Mouse (Mus musculus) left cerebral cortex, adult 11 months (tissue): ENCODE data around the gene Ccdc83.
A peak's percentile ranks its signal among the peaks of the same experiment; 100 is the strongest.
"Not testable (repeated sequence)": the region's sequence is repeated elsewhere in the genome, so short reads cannot be mapped to it uniquely, and the experiment has no call there.

Experiments
- DNase-seq: peaks from one replicate; pipeline ENCODE4 v3.0.0; 2022; ENCODE audit warnings: low spot score

Ccdc83 gene

GRCm38 (mm10) chr7:90259899-90260298 lies 5.7 kb downstream of the Ccdc83 start:
- no peak for DNase-seq

- DNase-seq, result no peak
Measured at GRCm38 (mm10) chr7:90258701-90259100, 6.9 kb downstream of the Ccdc83 start.

GRCm38 (mm10) chr7:90252946-90253345 lies 12.6 kb downstream of the Ccdc83 start:
- DNase-seq, result no peak

DNA sequence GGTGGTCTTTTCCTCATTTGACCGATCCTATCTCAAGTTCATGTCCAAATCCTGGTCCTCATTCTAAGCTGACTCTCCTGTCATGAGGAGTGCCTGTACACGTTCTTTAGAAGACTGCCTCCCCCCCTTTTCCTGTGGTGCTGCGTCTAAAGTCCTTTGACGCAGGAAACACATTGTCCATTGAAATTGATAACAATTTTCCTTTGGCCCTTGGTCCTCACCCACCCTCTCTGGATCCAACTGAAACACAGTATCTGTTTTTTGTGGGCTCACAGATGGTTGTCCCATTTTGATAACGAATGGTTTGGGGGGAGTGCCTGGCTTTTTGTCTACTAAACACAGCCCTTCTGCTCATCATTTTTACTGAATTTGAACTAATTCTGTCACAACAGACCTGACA lies 21.9 kb downstream of the Ccdc83 start:
- DNase-seq, result no peak

GRCm38 (mm10) chr7:90243151-90243550 lies 22.4 kb downstream of the Ccdc83 start:
- no peak for DNase-seq

DNA sequence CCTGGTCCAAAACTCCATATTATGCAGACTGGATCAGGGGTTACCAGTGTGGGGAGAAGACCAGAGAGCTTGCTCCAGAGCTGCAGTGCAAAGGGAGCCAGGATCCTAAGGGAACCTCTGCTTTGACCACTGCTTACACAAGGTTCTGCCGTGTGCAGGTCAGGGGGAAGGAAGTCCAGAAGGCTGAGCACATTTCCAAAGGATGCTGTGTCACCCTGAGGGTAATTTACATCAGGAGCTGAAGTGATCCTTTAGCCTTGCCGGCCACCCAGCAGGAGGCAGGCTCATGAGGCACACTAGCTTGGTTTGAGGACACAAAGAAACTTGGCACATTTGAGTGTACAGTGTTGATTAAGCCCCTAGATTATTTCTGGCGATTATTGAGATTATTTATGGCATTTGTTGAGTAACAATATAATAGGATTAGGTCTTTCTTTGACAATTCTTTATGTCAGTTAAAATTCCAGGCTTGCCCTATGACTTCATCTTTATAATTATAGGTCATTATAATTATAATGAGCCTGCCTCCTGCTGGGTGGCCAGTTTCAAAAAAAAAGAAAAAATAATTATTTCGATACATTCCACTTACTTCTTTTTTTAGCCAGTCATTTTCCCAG lies 29.2 kb downstream of the Ccdc83 start:
- no peak for DNase-seq

DNA sequence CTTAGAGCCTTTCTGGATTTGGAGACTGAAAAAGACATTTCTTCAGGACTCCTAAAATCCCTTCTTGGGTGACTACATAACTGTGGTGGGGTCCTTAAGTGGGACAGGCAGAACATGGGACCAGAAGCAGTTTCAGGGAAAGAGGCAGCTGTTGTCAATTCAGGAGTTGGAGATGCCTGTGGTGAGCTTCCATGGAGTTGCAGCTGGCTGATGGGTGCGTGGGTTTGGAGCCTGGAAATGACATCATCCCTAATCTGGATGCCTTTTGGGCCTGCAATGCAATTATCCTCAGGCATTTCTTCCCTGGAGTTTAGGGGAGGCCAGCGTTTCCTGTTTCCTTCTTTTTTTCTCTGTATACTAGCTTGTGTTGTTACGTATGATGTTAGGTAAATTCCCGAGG lies 31.7 kb downstream of the Ccdc83 start:
- no peak for DNase-seq

GRCm38 (mm10) chr7:90231431-90231830 lies 34.1 kb downstream of the Ccdc83 start:
- DNase-seq, result no peak

DNA sequence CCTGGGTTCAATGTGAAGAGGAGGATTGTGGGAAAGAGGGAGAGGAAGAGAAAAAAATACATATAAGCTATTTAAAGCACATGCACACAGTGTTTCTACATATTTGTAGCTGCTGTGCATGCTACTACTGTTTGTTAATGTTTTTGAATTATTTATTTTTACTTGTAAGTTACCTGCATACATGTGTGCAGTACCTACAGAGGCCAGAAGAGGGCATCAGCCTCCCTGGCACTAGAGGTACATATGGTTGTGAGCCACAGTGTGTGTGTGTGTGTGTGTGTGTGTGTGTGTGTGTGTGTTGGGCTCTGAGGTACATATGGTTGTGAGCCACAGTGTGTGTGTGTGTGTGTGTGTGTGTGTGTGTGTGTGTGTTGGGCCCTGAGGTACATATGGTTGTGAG lies 36.7 kb downstream of the Ccdc83 start:
- DNase-seq, result not testable (repeated sequence)

DNA sequence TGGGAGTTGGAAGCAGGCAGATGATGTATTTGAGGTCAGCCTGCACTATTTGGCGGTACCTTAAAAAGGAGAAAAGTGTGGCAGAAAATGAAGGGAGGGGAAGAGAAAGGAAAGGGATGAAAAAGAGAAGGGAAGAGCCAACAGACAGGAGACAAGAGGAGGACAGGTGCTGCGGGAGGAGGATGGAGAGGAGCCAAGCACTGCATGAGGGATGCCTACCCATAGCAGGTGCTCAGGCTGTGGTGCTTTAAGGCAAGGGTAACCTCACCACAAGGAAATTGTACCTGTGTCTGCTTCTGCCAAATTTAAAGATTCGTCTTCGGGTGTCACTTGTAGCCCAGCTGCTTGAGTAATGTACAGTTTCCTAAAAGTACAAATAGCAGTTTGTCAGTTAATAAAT lies 37.5 kb downstream of the Ccdc83 start:
- DNase-seq, result no peak

GRCm38 (mm10) chr7:90221487-90221886 lies 44.1 kb downstream of the Ccdc83 start:
- no peak for DNase-seq

DNA sequence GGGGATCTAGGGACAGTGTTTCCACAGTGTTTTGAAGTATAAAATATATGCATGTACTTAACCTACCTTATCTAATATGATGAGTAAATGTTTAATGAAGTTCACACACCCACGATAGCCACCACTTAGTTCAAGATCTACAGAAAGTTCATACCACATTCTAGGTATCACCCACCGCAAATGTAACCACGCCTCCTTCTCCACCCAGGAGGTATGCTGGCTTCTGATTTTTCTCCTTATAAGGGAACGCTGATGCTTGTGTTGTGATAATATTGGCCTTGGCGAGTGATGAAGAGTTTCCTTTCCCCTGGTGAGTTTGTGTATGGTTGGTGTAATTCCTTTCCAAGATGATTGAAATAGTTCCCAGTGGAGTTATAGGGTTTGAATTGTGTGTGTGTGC lies 47.5 kb downstream of the Ccdc83 start:
- no peak for DNase-seq

- peak; percentile 44 for DNase-seq
Measured at GRCm38 (mm10) chr7:90216511-90216910, 49.1 kb downstream of the Ccdc83 start.

GRCm38 (mm10) chr7:90210947-90211346 lies 54.6 kb downstream of the Ccdc83 start:
- DNase-seq, result no peak

- DNase-seq, result no peak
Measured at GRCm38 (mm10) chr7:90210116-90210515, 55.5 kb downstream of the Ccdc83 start.

DNA sequence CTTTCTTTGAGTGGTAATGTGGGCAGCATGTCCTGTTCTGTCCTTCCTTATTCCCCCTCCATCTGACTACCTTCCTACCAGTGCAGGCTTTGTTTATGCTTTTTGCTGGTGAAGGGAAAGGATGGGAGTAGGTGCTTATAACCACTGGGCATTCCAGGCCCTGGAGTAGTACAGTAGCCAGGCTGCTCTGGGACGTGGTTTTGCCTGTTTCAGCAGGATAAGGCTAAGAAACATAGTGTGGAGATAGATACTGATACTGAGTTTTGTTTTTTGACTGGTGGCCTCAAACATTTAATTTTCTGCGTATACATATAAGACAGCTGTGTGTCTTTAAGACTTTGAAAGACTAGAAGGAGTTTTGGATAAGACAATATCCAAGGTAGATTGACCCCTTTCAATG lies 61.7 kb downstream of the Ccdc83 start:
- no peak for DNase-seq

DNA sequence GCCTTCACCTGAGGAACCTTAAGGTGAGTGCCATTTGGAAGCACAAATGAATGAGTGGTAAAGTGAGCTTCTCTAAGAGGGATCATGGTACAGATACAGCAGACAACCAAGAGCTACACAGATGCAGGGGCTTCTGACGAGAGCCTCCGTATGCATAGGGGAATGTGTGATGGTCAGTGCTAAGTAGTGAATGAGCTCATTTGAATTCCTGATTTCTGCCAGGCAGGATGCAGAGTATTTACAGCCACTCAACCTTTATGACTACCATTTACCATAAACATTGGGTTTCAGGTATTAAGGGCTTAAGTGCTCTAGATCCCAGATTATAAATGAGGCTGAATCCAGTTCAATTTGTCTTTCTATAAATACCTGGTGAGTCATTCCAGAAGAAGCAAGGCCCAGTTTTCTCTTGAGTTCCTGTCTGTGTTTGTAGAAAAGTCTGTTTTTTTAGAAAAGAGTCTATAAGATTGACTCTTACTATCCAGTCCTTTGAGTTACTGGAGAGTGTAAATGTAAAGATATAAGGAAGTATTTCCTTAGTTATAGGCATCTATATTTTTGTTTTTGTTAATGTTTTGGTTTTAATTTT lies 63.6 kb downstream of the Ccdc83 start:
- no peak for DNase-seq

DNA sequence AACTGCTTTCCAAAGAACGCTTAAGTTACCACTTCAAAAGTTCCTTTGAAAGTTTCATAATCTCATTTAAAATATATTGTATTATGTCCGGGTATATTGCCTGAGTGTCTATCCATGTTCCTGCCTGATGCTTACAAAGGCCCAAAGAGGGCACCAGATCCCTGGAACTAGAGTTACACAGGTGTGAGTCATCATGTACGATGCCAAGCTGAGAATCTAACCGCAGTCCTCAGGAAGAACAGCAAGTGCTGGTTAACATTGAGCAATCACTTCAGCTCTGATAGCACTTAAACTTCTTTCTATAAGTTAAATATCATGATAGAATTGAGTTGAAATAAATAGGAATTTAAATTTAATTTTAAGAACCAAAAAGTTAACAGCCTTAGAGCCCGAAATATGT lies 65.3 kb downstream of the Ccdc83 start:
- DNase-seq, result no peak

DNA sequence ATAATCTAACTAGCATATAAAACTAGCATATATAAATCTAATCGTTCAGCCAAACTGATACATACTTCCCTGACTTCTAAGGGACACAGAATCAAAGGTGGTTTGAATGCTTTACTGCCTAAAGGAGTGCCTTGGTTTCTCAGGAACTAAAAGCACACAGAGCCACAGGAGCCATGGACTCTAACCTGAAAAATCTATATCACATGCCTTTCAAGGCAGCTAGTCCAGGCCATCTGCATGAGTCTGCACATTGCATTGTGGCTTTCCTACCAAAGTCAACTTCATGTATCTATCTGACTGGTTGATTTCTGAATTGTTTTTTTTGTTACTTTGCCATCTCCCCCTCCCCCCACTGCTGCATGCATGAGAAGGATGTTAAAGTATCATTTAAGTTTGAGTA lies 84.9 kb downstream of the Ccdc83 start:
- DNase-seq, result no peak

DNA sequence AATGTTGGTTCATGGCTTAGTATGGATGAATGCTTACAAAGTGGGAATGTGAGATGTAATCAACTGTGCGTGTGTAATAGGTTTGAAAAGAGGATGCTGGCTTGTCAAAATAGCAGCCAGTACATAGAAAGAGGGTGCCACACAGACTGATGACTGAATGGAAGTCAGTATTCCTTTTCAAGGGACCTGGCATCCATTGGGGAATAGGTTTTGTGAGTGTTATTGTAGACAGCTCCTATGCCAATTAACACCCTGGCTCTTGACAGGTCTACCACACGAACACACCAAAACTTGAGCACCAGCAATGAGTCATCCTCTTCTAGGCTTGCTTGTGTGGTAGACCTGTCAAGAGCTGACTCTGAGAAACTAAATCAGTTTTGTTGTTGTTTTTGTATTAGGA lies 90.0 kb downstream of the Ccdc83 start:
- no peak for DNase-seq
